Mouse (Mus musculus): ENCODE measurements at regions not wholly inside any gene's neighbourhood (a gene's known extent, or its start where the extent isn't known, plus 50 kb on each side); places are given as distances from the start of the nearest gene placed in this dataset.

DNA sequence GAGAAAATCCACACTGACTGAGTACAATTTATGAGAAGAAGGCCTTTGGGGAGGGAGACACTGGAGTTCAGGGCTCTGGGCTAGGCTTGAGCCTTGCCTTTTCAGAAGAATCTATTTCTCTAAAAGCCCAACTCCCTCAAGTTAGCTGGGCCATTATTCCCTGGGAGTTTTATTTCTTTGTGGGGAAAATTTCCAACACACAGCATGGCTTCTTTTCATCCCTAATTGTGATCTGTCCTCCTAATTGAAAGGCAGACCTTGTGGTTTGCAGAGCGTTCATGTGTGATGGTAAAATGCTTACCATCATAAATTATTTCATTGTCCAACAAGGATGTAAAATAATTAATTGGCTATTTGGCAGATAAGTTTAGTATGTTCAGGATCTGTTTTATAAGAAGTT lies 204.1 kb downstream of the Tgfb2 start:
- no peak for DNase-seq

DNA sequence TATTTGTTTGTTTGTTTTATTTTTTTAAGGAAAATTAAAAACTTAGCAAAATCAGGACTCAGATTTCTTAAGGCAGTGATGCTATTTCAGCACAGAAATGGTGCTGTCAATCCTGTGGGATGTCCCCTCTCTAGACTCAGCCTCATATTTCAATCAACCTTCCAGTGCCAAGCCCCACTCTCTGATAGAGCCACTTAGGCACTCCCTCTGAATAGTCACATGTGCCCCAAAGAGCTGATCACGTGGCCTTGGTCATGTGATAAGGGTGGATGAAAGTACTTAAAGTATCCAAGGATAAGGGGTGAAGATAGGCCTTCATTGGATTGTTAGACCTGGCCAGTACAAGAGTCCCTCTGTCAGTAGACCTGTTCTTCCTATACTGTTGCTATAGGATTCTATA lies 207.9 kb downstream of the Tgfb2 start:
- no peak for DNase-seq

DNA sequence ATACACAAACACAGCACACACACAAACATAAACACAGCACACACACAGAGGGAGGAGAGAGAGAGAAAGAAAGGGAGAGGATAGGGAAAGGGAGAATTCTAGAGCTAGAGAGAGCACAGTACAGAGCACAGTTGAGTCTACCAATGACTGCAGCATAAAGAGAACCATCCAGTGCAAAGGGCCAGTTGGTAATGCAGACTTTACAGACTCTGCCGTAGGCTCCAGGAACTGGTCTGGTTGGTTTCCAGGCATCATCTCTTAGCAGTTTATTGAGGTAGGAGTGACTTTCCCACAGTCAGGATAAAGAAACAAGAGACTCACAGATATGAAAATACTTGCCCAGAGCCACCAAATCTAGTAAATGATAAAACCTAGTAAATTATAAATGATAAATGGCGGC lies 208.5 kb downstream of the Tgfb2 start:
- no peak for DNase-seq

DNA sequence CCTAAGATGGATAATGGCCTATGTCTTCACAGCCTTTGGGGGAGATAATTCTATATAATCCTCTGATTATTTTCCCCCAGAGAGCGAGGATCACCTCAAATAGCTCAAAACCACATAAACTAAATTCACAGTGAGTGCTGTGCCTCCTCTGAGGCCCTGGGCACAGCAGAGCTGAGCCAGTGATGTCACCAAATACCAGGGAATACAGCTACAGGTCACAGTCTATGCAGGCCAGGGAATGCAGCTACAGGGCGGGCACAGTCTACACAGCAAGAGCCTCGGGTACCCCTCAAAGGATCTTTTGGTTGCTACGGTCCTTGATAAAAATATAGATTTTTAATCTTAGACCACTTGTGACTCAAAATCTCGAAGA lies 211.4 kb downstream of the Tgfb2 start:
- no peak for DNase-seq

DNA sequence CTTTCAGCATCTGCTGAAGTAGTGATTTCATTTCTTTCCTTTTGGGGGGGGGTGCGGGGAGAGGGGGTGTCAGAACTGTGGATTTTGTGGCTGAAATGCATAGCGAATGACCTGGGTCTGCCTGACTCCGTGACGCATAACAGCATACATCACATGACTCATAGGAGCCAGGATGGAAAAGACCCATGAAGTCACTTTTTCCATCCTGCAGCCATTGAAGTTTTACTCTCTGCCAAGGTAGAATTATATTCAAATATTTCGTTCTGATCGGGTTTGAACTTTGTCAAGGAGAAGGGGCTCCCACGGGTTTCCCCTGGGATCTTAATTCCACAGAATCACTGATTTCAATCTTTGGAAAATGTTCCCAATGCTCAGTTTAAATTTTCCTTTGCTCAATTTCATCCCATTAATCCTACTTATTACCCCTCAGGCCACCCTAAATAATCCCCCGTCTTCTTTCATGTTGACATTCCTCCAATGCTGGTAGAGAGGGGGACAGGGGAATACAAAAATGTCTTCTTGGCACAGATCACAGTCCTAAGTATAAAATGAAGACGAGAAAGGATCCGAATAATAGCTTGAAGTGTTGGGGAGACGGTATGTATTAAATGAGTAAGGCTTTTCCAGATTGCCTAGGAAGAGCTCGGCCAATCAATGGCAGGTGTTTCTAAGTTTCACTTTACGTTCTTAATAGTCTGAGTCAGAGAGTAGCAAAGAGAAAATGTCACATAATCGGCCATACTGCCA lies 212.0 kb downstream of the Tgfb2 start:
- no peak for DNase-seq

DNA sequence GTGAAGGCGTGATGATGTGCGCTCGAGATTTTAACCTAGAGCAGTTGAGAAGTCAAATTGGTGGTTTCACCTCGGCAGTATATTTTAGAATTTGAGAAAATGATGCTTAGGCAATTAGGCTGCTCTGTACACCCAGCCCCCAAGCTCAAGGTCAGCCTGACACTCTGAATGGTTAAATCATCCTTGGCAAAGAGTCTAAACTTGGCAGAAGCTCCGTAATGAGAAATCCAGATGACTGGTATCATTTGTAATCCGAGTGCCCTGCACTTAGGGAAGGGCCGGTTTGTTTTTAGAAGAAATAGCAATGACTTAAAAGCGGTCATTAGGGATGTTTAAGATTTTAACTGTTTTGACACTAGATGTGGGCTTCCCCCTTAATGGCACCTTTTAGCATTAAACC lies 223.6 kb downstream of the Tgfb2 start:
- DNase-seq: peak; percentile 17

DNA sequence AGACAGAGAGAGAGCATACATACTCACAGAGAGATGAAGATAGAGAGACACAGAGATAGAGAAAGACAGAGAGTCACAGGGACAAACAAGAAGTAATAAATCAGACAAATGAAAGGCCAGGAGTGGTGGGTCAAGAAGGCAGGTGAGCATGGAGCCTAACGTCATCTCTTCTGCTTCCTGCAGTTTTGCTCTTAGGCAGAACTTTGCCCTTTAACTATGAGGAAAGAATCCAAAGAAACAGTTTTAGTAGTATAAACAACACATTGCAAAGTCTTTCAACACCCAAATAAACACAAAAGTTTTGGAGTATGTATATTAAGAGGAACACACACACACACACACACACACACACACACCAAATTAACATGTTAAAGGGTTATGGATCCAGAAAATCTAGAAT lies 225.8 kb downstream of the Tgfb2 start:
- DNase-seq: no peak

GRCm38 (mm10) chr1:186478428-186479238 lies 227.2 kb downstream of the Tgfb2 start:
- peak; percentile 86 for DNase-seq

DNA sequence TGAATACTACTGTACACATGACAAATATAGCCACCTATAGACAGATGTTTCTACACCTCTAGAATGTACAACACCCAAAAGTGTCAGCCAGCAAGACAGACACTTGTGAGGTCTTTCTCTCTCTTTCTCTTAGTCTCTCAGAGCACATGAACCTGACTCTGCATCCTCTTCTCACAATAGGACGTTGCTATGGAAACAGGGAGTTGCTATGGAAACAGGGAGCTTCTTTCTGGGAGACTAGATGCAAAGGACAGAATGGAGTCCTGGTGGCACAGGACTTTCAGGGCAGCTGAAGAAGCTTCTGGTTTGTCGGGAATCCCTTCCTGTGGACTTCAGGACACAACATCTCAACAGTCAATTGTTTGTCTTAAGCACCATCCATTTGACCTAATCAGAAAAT lies 230.9 kb downstream of the Tgfb2 start:
- DNase-seq: no peak

DNA sequence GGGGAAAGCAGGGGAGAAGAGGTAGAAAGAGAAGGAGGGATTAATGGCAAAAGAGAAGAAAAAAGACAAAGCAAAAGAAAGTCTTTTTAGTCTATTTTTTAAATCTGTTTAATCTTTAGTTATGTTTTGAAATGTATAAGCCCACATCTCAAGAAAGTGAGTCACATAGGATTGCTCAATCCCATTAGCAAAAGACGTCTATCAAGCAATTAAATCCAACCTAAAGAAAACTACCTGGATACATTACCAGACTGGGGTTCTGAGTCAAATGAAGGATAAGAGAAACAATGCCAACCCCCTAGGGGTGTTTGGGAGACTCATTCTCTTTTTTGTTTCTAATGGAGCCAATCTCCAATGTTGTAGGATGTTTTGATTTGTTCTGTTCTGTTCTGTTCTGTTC lies 231.4 kb downstream of the Tgfb2 start:
- no peak for DNase-seq

DNA sequence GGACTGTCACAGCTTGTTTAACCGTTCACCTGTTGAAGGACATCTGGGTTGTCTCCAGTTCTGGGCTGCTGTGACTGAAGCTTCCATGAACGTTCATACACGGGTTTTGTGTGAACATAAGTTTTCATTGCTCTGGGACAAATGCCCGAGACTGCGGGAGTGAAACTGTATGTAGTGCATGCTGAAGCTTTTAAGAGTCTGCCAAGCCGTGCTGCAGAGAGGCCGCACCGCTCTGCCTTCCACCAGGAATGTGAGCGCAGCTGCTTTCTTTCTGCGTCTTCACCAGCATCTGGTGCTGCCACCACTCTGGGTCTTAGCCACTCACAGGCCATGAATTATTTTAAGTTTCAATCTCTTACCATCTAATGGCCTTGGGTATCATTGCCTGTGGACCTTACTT lies 232.8 kb downstream of the Tgfb2 start:
- DNase-seq: no peak

- no peak for DNase-seq
Measured at GRCm38 (mm10) chr1:186465526-186465925, 240.3 kb downstream of the Tgfb2 start.

DNA sequence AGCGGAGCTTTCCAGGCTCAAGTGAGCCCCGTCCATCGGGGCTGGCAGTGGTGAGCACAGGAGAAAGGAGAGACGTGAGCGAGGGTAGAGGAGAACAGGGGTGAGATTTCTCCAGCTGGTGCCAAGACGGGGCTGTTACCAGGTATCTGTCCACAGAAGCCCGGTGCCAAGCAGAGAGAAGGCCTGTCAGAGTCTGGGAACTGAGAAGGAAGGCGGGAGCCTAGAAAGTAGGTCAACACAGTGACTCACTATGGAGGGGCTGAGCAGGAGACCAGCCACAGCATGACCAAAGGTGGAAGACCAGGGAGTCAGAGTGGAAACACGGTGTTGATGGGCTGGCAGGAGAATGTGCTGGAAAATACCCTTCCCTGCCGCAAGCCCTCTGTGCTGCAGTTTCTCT lies 245.0 kb downstream of the Tgfb2 start:
- DNase-seq: no peak

- peak; percentile 18 for DNase-seq
Measured at GRCm38 (mm10) chr1:186458099-186458637, 247.6 kb downstream of the Tgfb2 start.

- no peak for DNase-seq
Measured at GRCm38 (mm10) chr1:186457098-186457497, 248.7 kb downstream of the Tgfb2 start.

DNA sequence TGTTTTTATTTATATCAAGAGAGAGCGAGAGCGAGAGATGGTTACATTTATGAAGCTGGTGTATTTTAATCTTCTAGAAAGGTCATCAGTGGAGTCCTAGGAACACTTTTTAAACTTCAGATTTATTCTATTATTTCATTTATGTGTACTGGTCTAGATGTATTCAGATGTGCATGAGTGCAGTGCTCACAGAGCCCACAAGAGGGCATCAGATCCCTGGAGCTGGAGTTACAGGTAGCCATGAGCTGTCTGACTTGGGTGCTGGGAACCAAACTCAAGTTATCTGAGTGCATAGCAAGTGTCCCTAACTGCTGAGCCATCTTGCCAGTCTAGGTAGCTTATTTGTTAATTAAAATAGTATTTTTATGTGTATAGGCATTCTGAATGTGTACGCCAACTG lies 249.7 kb downstream of the Tgfb2 start:
- DNase-seq: no peak

DNA sequence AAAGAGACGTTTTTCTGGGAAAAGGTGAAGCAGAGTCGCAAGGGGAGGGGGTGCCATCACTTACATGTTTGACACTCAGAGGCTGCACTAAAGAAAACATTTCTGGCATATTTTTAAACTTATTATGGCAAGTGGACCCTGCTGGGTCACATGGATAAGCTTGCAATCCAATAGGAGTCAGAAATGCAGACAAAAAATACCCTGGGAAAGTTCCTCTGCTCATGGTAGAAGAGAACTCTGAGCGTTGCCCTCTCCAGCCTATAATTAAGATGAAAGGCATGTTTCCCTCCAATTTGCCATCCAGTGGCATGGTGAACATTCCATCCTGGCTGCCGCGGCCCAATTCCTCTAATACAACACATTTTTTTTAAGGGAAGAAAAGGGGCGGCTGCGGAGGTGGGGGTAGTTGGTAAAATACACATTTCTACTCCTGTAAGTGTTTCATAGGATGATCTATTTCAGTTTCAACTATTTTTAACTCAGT lies 250.6 kb downstream of the Tgfb2 start:
- DNase-seq: no peak

- DNase-seq: no peak
Measured at GRCm38 (mm10) chr1:186454393-186455085, 251.2 kb downstream of the Tgfb2 start.

- peak; percentile 12 for DNase-seq
Measured at GRCm38 (mm10) chr1:186448841-186449650, 256.7 kb downstream of the Tgfb2 start.

DNA sequence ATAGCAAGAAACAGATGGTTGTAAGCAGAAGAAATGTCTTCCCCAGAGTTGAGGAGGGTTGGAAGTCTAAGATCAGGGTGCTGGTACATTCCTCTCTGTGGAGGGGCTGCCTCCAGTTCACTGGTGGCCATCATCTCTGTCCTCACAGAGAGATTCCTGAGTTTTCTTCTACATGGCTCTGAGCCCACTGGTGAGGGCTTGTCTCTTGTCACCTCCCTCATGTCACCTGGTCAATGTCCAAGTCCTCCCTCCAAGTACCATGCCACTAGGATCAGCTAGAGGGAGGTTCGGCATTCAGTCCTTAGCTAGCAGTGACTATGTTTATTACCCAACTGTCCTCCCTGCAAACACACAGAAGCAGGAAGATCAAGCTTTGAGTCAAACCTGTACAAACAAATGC lies 258.3 kb downstream of the Tgfb2 start:
- DNase-seq: no peak

DNA sequence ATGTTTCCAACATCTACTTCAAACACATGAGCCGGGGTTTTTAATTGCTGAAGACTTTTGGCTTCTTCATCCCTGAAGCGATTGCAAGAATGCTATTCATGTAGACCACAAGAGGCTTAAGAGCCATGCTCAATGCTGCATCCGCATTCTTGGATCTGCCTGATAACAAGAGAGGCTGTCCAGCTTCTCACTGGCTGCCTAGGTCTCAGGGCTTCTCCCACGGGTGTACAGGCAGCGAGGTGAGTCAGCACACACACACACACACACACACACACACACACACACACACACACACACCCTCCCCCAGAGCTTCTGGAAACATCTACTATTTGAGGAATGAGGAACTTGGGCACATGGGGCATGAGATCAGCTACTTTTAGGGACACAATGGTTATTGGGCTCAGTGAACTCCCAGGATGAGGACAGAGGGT lies 261.1 kb downstream of the Tgfb2 start:
- peak; percentile 38 for DNase-seq

- DNase-seq: no peak
Measured at GRCm38 (mm10) chr1:186442160-186442559, 263.6 kb downstream of the Tgfb2 start.

Data from kidney, adult 9 months (tissue).